Mouse (Mus musculus) kidney, postnatal 0 days (tissue): ENCODE data around the gene Hist2h3c1. TPM values are rescaled to one million over a fixed set of nuclear protein-coding genes. Genes with fewer than 3 reads are reported as not detected.
A peak's percentile ranks its signal among the peaks of the same experiment; 100 is the strongest.
"Not testable (repeated sequence)": the region's sequence is repeated elsewhere in the genome, so short reads cannot be mapped to it uniquely, and the experiment has no call there.

ENCODE experiments used
- ATAC-seq: fragments of 200-750 bp; cut with Nextera tagmentation; replicated peaks from 2 replicates; pipeline ENCODE4 v1.8.0; 2017; ENCODE audit warnings: low read depth, moderate number of reproducible peaks, moderate TSS enrichment, moderate library complexity; ENCODE audit not compliant: low FRiP score
- DNase-seq: peaks from one replicate; pipeline ENCODE4 v3.0.0-alpha.2; 2016; ENCODE audit warnings: low spot score
- H3K27ac ChIP-seq: fragments of 300-500 bp; sonication (generic); 2 replicates; pipeline ENCODE4 v1.5.1; 2014; ENCODE audit warnings: mild to moderate bottlenecking
- H3K27me3 ChIP-seq: fragments of 300-500 bp; sonication (generic); 2 replicates; pipeline ENCODE4 v1.6.1; 2014; ENCODE audit warnings: low read length, mixed read lengths; ENCODE audit not compliant: insufficient read depth
- H3K36me3 ChIP-seq: fragments of 300-500 bp; sonication (generic); 2 replicates; pipeline ENCODE4 v1.6.1; 2014; ENCODE audit warnings: low read length, mixed read lengths; ENCODE audit not compliant: insufficient read depth
- H3K4me1 ChIP-seq: fragments of 300-500 bp; sonication (generic); replicated peaks from 2 replicates; pipeline ENCODE4 v1.6.1; 2014; ENCODE audit warnings: antibody characterized with exemption, low read length, mixed read lengths; ENCODE audit not compliant: insufficient read depth
- H3K4me2 ChIP-seq: fragments of 300-500 bp; sonication (generic); 2 replicates; pipeline ENCODE4 v1.6.1; 2014; ENCODE audit warnings: mild to moderate bottlenecking, low read length, moderate library complexity, mixed read lengths
- H3K4me3 ChIP-seq: fragments of 300-500 bp; sonication (generic); replicated peaks from 2 replicates; pipeline ENCODE4 v1.5.1; 2014; ENCODE audit warnings: low read depth, low read length
- H3K9ac ChIP-seq: fragments of 300-500 bp; sonication (generic); 2 replicates; pipeline ENCODE4 v1.6.1; 2014; ENCODE audit warnings: low read depth, low read length
- H3K9me3 ChIP-seq: fragments of 300-500 bp; sonication (generic); replicated peaks from 2 replicates; pipeline ENCODE4 v1.6.1; 2016; ENCODE audit warnings: low read length, inconsistent platforms, mixed read lengths
- CTCF ChIP-seq: IDR thresholded peaks from 2 replicates; pipeline ENCODE4 v1.5.1; 2016; ENCODE audit warnings: antibody characterized with exemption, low read depth, mild to moderate bottlenecking, moderate library complexity
- WGBS: fragments of 180-500 bp; shearing (Covaris S2); extraction: QIAGEN DNeasy Blood & Tissue Kit; methylation state at CpG from one replicate; pipeline ENCODE4 v1.1.7; 2014; 5-methylcytosine and 5-hydroxymethylcytosine counted together
- polyA plus RNA-seq: library from polyadenylated mRNA; unstranded; fragments of >200 nt; fragmentation: Nextera tagmentation; extraction: Ambion mirVana; gene quantifications from 2 replicates; pipeline ENCODE4 v1.2.1, GENCODE M21; 2015

The Hist2h3c1 gene
- polyA plus RNA-seq, 1 experiment from 2014 or later = 0.62 TPM

DNA sequence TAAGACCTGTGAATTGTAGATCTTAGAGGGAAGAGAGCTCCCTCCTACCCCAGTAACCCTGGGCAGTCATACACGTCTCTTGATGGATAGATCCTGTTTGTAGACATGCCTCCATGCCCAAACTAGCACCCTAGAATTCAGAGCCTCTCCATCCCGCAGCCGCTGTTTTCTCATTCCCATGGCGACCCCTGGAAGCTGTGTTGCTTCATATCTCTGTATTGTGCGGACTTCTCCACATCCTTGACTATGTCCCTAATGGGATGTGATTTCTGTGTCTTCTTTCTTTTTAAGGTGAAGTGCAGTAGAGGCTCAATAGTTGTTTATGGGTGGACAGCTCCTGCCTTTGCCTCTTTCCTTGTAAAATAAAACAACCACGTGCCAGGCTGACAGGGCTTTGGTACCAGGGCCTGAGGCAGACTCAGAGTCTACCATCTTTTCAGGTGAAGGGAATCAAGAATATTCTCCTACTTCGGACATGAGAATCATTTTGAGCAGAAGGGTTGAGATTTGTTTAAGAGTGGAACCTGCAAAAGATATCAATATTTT is 18.0 kb downstream of the Hist2h3c1 start:
- Histone ChIP-seq H3K4me3 (peak overlapping the region; percentile 60; the same call in 1 of the 2 replicates), H3K27me3 (no peaks in the 10 kb centered on the region), H3K36me3 (no peaks in the 10 kb centered on the region), H3K4me1 (peaks cover 14% of the 10 kb centered on the region), H3K4me2 (peak overlapping the region; percentile 82), H3K9me3 (no peaks in the 10 kb centered on the region), H3K27ac (peak overlapping the region; percentile 96), H3K9ac (peak overlapping the region; percentile 78; the same call in 1 of the 2 replicates)
- ATAC-seq (no peak), DNase-seq (no peak)
- TF ChIP-seq CTCF = no peak
- WGBS = 69% methylated on average over 7 of the region's 7 CpGs

DNA sequence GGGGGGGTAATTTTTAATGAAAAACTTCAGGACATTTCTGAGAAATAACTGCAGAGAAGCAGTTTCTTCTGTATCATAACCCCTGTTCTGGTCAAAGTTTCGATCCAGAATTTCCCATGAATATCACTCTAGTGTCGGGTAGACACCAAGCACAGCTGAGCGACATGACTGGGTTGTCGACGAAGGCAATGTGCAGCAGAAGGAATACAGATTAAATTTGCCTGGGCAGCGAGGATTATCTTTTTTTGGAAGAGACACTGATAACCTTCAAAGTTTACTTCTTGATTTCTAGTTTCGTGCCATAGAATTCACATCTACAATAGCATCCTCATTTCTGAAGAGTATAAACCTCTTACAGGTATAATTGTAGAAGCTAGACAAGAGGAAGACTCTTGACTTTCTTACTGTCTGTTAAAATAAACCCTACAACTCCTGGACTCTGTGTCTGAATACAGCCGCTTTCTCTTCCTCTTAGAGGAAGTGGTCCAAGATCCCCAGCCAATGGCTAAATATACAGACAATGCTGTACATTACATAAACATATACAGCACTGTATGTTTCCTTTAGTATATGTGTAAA is 19.7 kb downstream of the Hist2h3c1 start:
- WGBS = 82% methylated on average over 8 of the region's 8 CpGs
- peaks cover 14% of the 10 kb centered on the region for H3K4me1 ChIP-seq
- no peaks in the 10 kb centered on the region for H3K36me3 ChIP-seq
- ATAC-seq (no peak), DNase-seq (no peak)
- TF ChIP-seq CTCF = no peak
- H3K4me2 ChIP-seq = no peak overlapping the region
- no peak overlapping the region for H3K9ac ChIP-seq
- H3K9me3 ChIP-seq = no peaks in the 10 kb centered on the region
- H3K27ac ChIP-seq = no peak overlapping the region
- H3K27me3 ChIP-seq = no peaks in the 10 kb centered on the region
- no peak overlapping the region for H3K4me3 ChIP-seq

DNA sequence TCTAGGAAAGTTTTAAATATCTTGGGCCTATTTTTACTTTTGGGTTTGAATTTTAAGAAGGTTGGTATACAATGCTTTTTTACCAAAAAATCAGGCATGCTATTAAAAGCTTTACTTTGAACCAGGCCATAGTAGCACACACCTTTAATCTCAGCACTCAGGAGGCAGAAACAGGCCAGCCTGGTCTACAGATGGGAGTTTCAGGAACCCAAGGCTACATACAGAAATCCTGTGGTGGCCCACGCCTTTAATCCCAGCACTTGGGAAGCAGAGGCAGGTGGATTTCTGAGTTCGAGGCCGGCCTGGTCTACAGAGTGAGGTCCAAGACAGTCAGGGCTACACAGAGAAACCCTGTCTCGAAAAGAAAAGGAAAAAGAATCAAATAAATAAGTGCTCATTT is 21.1 kb downstream of the Hist2h3c1 start:
- WGBS = 76% methylated on average over 4 of the region's 4 CpGs
- no peaks in the 10 kb centered on the region for H3K36me3 ChIP-seq
- H3K9me3 ChIP-seq = no peaks in the 10 kb centered on the region
- no peak for DNase-seq
- peak overlapping the region; percentile 60; the same call in 1 of the 2 replicates for H3K4me2 ChIP-seq
- no peak overlapping the region for H3K9ac ChIP-seq
- H3K4me3 ChIP-seq = peak overlapping the region; percentile 37
- H3K27ac ChIP-seq = peak overlapping the region; percentile 93
- peaks cover 11% of the 10 kb centered on the region for H3K4me1 ChIP-seq
- no peak for TF ChIP-seq CTCF
- no peak for ATAC-seq
- H3K27me3 ChIP-seq = no peaks in the 10 kb centered on the region

DNA sequence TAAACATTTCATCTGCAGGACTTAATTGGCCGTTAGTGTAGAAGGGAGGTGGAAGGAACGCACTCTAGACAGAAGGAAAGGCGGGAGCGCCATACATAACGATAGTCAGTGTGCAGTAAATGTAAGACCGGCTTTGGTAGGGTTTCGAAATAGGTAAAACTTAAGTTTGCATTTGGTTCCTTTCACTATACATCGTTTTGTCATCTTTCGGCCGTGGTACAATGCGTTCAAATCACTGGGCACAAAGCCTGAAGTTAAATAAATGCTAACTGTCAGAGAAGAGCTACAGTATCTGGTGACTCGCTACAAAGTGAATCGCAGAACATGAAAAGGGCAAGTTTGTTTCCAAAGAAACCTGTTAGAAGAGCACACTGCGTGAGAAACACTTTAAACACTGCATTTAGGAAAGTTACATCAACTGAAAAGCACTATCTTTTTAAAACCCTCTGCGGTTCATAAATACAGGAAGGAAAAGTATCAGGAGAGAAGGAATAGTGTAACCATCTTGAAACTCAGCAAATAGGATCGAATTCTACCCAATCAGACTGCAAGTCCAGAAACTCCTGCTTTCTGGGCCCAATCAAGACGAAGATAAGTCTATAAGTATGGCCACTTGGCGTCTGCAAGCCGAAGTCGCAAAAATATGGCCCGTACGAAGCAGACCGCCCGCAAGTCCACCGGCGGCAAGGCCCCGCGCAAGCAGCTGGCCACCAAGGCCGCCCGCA is 21.7 kb downstream of the Hist2h3c1 start, which contains the start of gene Hist2h3b:
Gene Hist2h3b, plus strand, starts transcription at position 604 of the 725 bp plus-strand sequence.
- Histone ChIP-seq H3K9me3 (no peaks in the 10 kb centered on the region), H3K36me3 (no peaks in the 10 kb centered on the region), H3K4me2 (peak within 1 kb of the TSS; percentile 85), H3K27me3 (no peaks in the 10 kb centered on the region), H3K27ac (peak within 1 kb of the TSS; percentile 93), H3K4me3 (peak within 1 kb of the TSS; percentile 54), H3K4me1 (peaks cover 11% of the 10 kb centered on the region), H3K9ac (peak within 1 kb of the TSS; percentile 64)
- DNase-seq (peak; percentile 98), ATAC-seq (peak; percentile 68)
- TF ChIP-seq CTCF = no peak
- 16% methylated on average over 28 of the region's 30 CpGs for WGBS

DNA sequence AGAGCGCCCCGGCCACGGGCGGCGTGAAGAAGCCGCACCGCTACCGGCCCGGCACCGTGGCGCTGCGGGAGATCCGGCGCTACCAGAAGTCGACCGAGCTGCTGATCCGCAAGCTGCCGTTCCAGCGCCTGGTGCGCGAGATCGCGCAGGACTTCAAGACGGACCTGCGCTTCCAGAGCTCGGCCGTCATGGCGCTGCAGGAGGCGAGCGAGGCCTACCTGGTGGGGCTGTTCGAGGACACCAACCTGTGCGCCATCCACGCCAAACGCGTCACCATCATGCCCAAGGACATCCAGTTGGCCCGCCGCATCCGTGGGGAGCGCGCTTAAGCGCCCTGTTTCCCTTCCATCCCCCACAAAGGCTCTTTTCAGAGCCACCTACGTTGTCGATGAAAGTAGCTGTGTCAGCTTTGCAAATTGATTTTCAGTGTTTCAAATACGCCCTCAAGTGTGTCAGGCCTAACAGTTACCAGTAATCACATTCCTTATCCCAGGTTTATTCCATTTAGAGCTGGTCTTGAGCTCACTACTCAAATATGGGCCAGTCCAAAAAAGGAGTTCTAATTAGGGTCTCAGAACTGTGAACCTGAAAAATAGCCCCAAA is 22.4 kb downstream of the Hist2h3c1 start:
- WGBS = 0% methylated on average over 9 of the region's 44 CpGs
- Histone ChIP-seq H3K4me3 (peak overlapping the region; percentile 54), H3K4me2 (peak overlapping the region; percentile 85), H3K27ac (peak overlapping the region; percentile 93), H3K9ac (peak overlapping the region; percentile 64), H3K4me1 (peaks cover 11% of the 10 kb centered on the region)
- H3K9me3 ChIP-seq, DNase-seq, H3K36me3 ChIP-seq, H3K27me3 ChIP-seq: not testable (repeated sequence)
- ATAC-seq = peak; percentile 35
